Mouse (Mus musculus) thymus, postnatal 0 days (tissue): ENCODE results near the gene Oxct2a. TPM values are rescaled to one million over a fixed set of nuclear protein-coding genes. Genes with fewer than 3 reads are reported as not detected.
"Not testable (repeated sequence)": the region's sequence is repeated elsewhere in the genome, so short reads cannot be mapped to it uniquely, and the experiment has no call there.

Source experiments
- DNase-seq: peaks from one replicate; pipeline ENCODE4 v3.0.0-alpha.2; 2015; ENCODE audit warnings: low spot score
- polyA plus RNA-seq: library from polyadenylated mRNA; unstranded; fragments of >200 nt; fragmentation: Nextera tagmentation; extraction: Ambion mirVana; gene quantifications from 2 replicates; pipeline ENCODE4 v1.2.1, GENCODE M21; 2015

The Oxct2a gene
- polyA plus RNA-seq, 1 experiment from 2014 or later = not detected

GRCm38 (mm10) chr4:123313010-123313409 lies 10.4 kb downstream of the Oxct2a start:
- peak; percentile 10 for DNase-seq

DNA sequence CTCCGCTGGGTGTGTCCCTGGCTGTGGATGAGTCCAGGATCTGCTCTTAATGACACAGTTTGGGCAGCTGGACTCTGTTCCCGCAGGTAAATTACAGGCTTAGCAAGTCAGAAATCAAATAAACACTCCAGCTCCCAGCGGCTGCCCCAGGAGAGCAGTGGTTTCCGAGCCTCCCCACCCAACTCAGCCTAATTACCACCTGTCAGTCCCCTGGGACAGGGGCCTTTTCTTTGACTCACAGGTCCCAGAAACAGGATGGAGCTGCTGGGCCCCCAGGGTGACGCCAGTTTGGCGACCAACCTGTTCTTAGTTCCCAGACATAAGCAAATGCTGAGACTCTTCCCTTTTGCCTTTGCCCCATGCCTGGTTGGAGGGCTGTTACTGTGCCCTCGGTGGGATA lies 11.6 kb downstream of the Oxct2a start:
- DNase-seq = no peak

GRCm38 (mm10) chr4:123308292-123308691 lies 15.1 kb downstream of the Oxct2a start:
- no peak for DNase-seq

- DNase-seq = no peak
Measured at GRCm38 (mm10) chr4:123306999-123307398, 16.4 kb downstream of the Oxct2a start.

GRCm38 (mm10) chr4:123305789-123306188 lies 17.6 kb downstream of the Oxct2a start:
- DNase-seq = peak; percentile 59

DNA sequence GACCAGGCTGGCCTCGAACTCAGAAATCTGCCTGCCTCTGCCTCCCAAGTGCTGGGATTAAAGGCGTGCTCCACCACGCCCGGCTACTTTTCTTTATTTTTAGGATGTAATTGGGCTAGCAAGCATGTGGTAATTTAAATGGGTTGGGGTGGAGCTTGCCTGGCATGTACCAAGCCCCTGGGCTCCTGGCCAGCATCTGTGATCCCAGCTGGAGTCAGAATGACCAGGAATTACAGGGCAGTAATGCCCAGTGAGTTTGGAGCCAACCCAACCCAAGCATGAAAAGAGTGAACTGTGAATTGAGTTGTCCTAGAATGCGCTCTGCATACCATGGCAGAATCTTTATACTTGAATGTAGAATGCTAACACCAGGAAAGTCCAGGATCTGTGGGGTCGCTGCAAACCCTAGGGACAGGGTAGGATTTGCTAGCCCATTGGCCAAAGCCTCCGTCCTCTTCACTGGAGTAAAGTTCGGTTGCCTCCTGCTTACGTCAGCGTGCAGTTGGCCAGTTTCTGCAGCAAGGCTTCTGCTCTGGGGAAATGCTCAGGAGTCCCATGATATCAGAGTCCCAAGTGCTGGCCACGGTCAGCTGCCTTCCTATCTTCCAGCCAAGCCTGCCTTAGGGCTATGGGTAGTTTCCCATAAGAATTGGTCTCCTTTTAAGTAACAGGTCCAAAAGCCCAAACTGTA lies 24.3 kb downstream of the Oxct2a start:
- DNase-seq = no peak

GRCm38 (mm10) chr4:123298226-123298625 lies 25.2 kb downstream of the Oxct2a start:
- no peak for DNase-seq

GRCm38 (mm10) chr4:123297195-123297960 lies 26.1 kb downstream of the Oxct2a start:
- no peak for DNase-seq

- no peak for DNase-seq
Measured at GRCm38 (mm10) chr4:123296148-123296534, 27.3 kb downstream of the Oxct2a start.

DNA sequence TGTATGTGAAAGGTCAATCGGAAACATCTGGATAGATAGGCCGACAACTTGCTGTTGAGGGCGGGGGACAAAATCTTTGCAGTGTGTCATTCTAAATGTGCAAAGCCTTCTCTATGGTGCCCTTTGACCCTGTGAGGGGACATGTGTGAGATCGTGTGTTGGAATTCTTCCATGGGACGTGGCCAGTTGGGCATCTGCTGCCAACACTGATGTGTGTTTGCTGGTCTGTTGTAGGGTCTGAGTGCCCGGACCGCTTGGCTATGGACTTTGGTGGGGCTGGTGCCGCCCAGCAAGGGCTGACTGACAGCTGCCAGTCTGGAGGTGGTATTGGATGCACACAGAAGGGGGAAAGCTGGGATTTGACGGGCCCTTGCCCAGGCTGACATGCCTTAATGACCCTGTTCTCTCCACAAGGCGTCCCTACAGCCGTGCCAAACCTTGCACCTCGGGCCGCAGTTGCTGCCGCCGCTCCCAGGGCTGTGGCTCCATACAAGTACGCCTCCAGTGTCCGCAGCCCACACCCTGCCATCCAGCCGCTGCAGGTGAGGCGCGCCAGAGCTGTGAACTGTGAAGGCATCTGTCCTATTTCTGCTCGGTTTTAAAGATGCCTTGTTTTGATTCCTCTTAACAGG lies 27.8 kb downstream of the Oxct2a start:
- no peak for DNase-seq

GRCm38 (mm10) chr4:123295026-123295425 lies 28.4 kb downstream of the Oxct2a start:
- not testable (repeated sequence) for DNase-seq

- DNase-seq = no peak
Measured at GRCm38 (mm10) chr4:123293661-123294443, 29.6 kb downstream of the Oxct2a start.

DNA sequence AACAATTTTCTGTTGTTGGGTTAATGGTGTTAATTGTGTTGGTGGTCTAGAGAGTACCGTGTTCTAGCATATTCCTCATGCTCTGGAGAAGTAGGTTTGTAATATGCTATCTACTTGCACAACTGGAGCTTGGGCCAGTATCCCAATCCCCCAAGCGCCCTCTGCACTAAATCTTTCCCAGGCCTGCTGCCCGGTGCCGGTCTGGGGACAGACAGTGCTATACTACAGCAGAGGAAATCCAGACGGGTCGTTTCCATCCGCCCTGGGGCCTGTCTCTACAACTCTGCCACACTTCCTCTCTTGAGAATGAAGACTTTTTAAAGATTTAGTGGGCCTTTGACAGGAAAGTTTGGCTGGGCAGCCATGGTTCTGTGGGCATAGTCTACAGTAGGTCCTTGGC lies 30.4 kb downstream of the Oxct2a start:
- no peak for DNase-seq

DNA sequence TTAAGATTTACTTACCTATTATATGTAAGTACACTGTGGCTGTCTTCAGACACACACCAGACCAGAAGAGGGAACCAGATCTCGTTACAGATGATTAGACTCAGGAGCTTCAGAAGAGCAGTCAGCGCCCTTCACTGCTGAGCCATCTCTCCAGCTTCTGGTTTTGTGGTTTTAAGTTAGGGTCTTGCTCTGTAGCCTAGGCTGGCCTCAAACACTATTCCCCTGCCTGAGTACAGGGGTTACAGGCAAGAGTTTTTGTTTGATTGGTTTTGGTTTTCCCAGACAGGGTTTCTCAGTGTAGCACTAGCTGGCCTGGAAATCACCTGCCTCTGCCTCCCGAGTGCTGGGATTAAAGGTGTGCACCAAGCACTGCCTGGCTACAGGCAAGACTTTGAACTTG lies 31.0 kb downstream of the Oxct2a start:
- DNase-seq = no peak

GRCm38 (mm10) chr4:123289038-123289437 lies 34.4 kb downstream of the Oxct2a start:
- no peak for DNase-seq

GRCm38 (mm10) chr4:123286790-123287189 lies 36.6 kb downstream of the Oxct2a start:
- DNase-seq = no peak

DNA sequence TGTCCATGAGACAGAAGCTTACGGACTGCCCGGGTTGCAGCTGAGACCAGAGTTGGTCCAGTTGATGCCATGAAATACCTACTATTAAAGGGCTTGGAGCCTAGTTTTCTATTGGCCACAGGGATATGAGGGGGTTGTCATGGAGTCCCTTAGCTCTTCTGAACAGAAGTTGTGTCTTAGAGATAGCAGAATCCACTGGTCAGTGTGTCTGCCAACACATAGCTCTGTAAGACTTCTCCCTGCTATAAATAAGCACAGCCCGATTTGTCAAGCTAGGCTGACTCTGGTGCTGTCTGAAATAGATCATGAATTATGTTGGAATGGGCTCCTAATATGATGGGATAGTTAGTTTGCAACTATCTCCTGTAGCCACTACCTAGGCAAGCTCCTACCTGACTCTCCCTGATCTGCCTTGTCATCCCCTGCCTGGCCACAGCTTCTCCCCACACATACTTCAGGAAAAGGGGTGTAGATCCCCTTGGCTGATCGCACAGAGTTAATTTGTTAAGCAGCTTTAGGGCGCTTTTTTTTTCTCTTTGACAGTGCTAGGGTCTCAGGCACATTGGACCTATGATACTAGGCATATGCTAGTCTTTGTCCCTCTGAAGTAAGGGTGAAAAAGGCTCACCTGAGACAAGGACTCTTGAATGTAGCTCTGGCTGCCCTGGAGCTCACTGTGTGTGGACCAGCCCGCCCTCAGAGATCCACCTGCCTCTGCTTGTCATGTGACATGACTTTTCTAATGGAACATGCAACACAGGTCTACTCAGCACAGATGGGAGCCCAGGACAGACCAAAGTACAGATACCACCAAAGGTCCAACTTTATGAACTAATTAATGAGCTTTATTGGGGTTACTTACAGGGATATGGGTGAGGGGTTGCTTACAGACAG lies 38.5 kb downstream of the Oxct2a start:
- no peak for DNase-seq

- not testable (repeated sequence) for DNase-seq
Measured at GRCm38 (mm10) chr4:123283675-123284064, 39.8 kb downstream of the Oxct2a start.

DNA sequence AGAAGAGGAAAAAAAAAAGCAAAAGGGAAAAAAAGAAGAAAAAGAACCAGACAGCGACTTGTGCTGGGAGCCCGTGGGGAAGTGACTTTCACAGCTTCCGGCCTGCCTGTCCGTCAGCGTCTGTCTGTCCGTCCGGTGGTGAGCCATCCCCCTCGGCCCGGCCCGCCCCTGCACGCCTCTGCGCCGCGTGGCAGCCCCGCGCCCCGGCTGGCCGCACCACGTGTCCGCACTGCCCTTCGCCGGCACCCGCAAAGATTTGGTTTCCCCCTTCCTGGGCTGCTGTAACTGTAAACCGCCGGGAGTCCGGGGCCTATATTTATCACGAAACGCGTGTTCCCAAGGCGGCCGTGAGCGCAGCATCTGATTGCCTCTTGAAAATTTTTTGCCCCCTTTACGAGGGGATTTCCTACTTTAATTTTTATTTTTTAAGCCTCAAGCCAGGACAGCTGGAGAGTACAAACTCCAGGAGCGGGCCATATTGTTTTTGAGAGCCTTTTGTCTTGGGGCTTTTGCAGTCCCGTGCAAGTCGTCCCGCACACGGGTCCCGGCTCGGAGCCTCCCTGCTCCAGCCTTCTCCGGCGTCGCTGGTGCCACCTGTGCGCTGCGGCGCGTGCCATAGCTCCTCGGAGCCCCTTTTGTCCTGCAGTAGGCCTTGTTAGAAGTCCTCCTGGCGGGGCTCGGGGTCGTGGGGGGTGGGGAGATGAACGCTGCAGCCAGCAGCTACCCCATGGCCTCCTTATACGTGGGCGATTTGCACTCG lies 40.3 kb downstream of the Oxct2a start:
- not testable (repeated sequence) for DNase-seq

DNA sequence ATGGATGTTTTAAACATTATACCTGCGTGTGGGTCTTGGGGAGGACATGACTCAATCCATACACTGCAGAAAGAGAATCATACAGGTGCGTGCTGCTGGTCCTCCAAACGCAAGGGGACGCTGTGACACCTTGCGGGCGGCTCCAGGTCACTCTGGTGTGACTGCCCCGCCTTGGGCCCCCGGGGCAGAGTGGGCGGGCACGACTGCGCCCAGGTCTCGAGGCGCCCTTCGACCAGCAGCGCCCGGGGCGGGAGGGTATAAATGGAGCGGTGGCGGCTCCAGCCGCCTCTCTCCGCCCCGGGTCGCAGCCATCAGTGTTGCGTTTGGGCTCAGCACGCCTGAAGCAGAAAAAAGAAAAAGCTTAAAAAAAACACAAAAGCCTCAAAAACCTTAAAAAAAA lies 40.9 kb downstream of the Oxct2a start:
- peak; percentile 80 for DNase-seq
